Mouse (Mus musculus) heart, embryonic 12.5 days (tissue): ENCODE measurements around the gene Acot4. TPM values are rescaled to one million over a fixed set of nuclear protein-coding genes. Genes with fewer than 3 reads are reported as not detected.
"Not testable (repeated sequence)": the region's sequence is repeated elsewhere in the genome, so short reads cannot be mapped to it uniquely, and the experiment has no call there.

ENCODE experiments used
- ATAC-seq: fragments of 200-750 bp; cut with Nextera tagmentation; 2 replicates; pipeline ENCODE4 v1.8.0; 2017; ENCODE audit warnings: moderate TSS enrichment, moderate library complexity; ENCODE audit not compliant: insufficient number of reproducible peaks, low FRiP score
- H3K27ac ChIP-seq: fragments of 300-500 bp; sonication (generic); 2 replicates; pipeline ENCODE4 v1.5.1; 2016; ENCODE audit warnings: mild to moderate bottlenecking, moderate library complexity; ENCODE audit not compliant: poor library complexity, severe bottlenecking
- H3K27me3 ChIP-seq: fragments of 300-500 bp; sonication (generic); replicated peaks from 2 replicates; pipeline ENCODE4 v1.6.1; 2016; ENCODE audit warnings: mild to moderate bottlenecking, moderate library complexity
- H3K36me3 ChIP-seq: fragments of 300-500 bp; sonication (generic); 2 replicates; pipeline ENCODE4 v1.6.1; 2016; ENCODE audit warnings: mild to moderate bottlenecking, moderate library complexity
- H3K4me1 ChIP-seq: fragments of 300-500 bp; sonication (generic); replicated peaks from 2 replicates; pipeline ENCODE4 v1.6.1; 2016; ENCODE audit warnings: mild to moderate bottlenecking
- H3K4me2 ChIP-seq: fragments of 300-500 bp; sonication (generic); 2 replicates; pipeline ENCODE4 v1.6.1; 2016; ENCODE audit warnings: mild to moderate bottlenecking, moderate library complexity
- H3K4me3 ChIP-seq: fragments of 300-500 bp; sonication (generic); 2 replicates; pipeline ENCODE4 v1.5.1; 2016; ENCODE audit warnings: mild to moderate bottlenecking
- H3K9ac ChIP-seq: fragments of 300-500 bp; sonication (generic); 2 replicates; pipeline ENCODE4 v1.6.1; 2016; ENCODE audit warnings: mild to moderate bottlenecking, moderate library complexity
- H3K9me3 ChIP-seq: fragments of 300-500 bp; sonication (generic); replicated peaks from 2 replicates; pipeline ENCODE4 v1.6.1; 2016; ENCODE audit warnings: mild to moderate bottlenecking, moderate library complexity
- WGBS: fragments of 180-500 bp; shearing (Covaris S2); methylation state at CpG from one replicate; pipeline ENCODE4 v1.1.7; 2016; 5-methylcytosine and 5-hydroxymethylcytosine counted together
- polyA plus RNA-seq: library from polyadenylated mRNA; unstranded; fragments of >200 nt; fragmentation: Nextera tagmentation; extraction: Ambion mirVana; gene quantifications from 2 replicates; pipeline ENCODE4 v1.2.1, GENCODE M21; 2016

Gene Acot4
- polyA plus RNA-seq, 1 experiment from 2014 or later: 0.36 TPM

DNA sequence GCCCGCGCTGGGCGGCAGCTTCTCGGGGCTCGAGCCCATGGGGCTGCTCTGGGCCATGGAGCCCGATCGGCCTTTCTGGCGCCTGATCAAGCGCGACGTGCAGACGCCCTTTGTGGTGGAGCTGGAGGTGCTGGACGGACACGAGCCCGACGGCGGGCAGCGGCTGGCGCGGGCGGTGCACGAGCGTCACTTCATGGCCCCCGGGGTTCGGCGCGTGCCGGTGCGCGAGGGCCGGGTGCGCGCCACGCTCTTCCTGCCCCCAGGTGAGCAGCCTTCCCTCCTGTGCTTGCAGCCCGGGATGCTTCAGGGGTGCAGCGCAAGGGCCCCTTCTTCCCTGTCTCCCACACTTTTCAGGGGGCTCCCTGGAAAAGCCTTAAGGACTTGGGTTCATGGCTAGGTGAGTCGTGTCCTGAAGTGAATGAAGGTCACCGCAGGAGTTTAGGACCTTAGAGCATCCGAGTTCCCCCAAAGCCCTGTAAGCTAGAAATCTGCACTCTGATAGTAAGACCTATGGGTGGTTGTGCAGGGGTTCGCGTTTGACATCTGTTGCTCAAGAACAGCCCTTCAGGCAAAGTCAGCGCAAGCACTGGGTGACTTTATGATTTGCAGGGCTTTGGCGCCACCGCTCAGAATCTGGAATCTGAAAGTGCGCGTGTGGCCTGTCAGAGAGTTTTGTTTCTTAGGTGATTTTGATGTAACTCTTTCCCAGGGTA is 15.7 kb downstream of the Acot4 start:
- peaks cover 25% of the 10 kb centered on the region for H3K27me3 ChIP-seq
- peak overlapping the region; percentile 71 for H3K9ac ChIP-seq
- H3K4me3 ChIP-seq: peak overlapping the region; percentile 44
- H3K4me1 ChIP-seq: peaks cover 8% of the 10 kb centered on the region; the same call in 1 of the 2 replicates
- H3K27ac ChIP-seq: no peak overlapping the region
- no peaks in the 10 kb centered on the region for H3K9me3 ChIP-seq
- no peak for ATAC-seq
- H3K36me3 ChIP-seq: no peaks in the 10 kb centered on the region
- WGBS: 2% methylated on average over 41 of the region's 46 CpGs
- peak overlapping the region; percentile 69 for H3K4me2 ChIP-seq

- H3K4me1 ChIP-seq: no peaks in the 10 kb centered on the region
- no peak overlapping the region for H3K27ac ChIP-seq
- no peak overlapping the region for H3K4me3 ChIP-seq
- 0 out of 2 replicates have a peak, but pooled peaks cover 2% of the 10 kb centered on the region for H3K9me3 ChIP-seq
- peaks cover 12% of the 10 kb centered on the region; the same call in 1 of the 2 replicates for H3K27me3 ChIP-seq
- H3K4me2 ChIP-seq: no peak overlapping the region
- no peak overlapping the region for H3K9ac ChIP-seq
- H3K36me3 ChIP-seq: no peaks in the 10 kb centered on the region
- WGBS: 21% methylated on average over 2 of the region's 2 CpGs
- no peak for ATAC-seq
Measured at GRCm38 (mm10) chr12:84060946-84061345, 22.8 kb downstream of the Acot4 start.

- Histone ChIP-seq H3K4me1 (no peaks in the 10 kb centered on the region), H3K27me3 (peaks cover 22% of the 10 kb centered on the region), H3K9ac (no peak overlapping the region), H3K4me3 (no peak overlapping the region), H3K36me3 (no peaks in the 10 kb centered on the region), H3K27ac (no peak overlapping the region), H3K9me3 (0 out of 2 replicates have a peak, but pooled peaks cover 2% of the 10 kb centered on the region), H3K4me2 (no peak overlapping the region)
- WGBS: 91% methylated on average over 20 of the region's 20 CpGs
- no peak for ATAC-seq
Measured at GRCm38 (mm10) chr12:84062336-84062735, 24.2 kb downstream of the Acot4 start.

GRCm38 (mm10) chr12:84063228-84063627 is 25.0 kb downstream of the Acot4 start:
- ATAC-seq: no peak
- no peak overlapping the region for H3K27ac ChIP-seq
- H3K4me1 ChIP-seq: no peaks in the 10 kb centered on the region
- H3K9me3 ChIP-seq: 0 out of 2 replicates have a peak, but pooled peaks cover 2% of the 10 kb centered on the region
- WGBS: 65% methylated on average over 5 of the region's 5 CpGs
- no peaks in the 10 kb centered on the region for H3K36me3 ChIP-seq
- no peak overlapping the region for H3K4me3 ChIP-seq
- H3K9ac ChIP-seq: no peak overlapping the region
- no peak overlapping the region for H3K4me2 ChIP-seq
- H3K27me3 ChIP-seq: peaks cover 31% of the 10 kb centered on the region

DNA sequence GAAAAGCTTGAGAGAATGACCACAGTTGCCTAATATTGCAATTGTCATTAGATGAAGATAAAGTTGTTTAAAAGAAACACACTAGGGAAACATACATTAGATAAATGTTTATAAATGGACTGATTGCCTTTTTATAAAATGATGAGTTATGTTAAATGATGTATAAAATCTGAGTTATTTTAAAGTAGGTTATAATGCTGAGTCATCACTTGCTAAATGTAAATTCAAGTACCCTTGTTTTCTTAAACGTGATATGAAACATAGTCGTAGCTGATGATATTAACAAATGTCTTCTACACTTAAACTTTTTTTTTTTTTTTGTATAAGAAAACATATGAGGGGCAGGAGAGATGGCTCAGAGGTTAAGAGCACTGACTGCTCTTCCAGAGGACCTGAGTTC is 25.7 kb downstream of the Acot4 start:
- Histone ChIP-seq H3K4me2 (no peak overlapping the region), H3K27me3 (peaks cover 37% of the 10 kb centered on the region), H3K36me3 (no peaks in the 10 kb centered on the region), H3K9ac (no peak overlapping the region), H3K4me3 (no peak overlapping the region), H3K27ac (no peak overlapping the region), H3K9me3 (0 out of 2 replicates have a peak, but pooled peaks cover 2% of the 10 kb centered on the region), H3K4me1 (no peaks in the 10 kb centered on the region)
- ATAC-seq: no peak
- 77% methylated on average over 2 of the region's 2 CpGs for WGBS

DNA sequence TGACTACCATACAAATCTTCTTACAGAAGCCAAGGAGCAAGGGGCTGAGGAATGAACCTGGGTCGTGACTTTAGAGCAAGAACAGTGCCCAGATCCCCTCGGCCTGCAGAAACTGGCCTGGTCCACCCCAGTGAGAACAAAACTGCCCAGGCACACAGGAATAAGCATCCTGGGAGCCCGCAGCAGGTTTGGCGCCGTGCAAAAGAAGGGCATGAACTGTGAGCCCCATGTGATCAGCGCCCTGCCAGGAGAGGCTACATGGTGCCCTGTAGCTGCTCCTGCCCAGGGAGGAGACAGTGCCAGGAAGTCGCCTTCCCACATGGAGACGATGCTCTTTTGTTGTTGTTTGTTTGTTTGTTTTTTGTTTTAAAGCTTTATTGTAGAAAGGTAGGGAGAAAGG is 26.4 kb downstream of the Acot4 start:
- H3K9me3 ChIP-seq: 0 out of 2 replicates have a peak, but pooled peaks cover 2% of the 10 kb centered on the region
- H3K36me3 ChIP-seq: no peaks in the 10 kb centered on the region
- 0 out of 2 replicates have a peak, but pooled peaks cover 5% of the 10 kb centered on the region for H3K4me1 ChIP-seq
- H3K4me2 ChIP-seq: no peak overlapping the region
- no peak overlapping the region for H3K4me3 ChIP-seq
- H3K9ac ChIP-seq: no peak overlapping the region
- WGBS: 70% methylated on average over 8 of the region's 8 CpGs
- ATAC-seq: no peak
- H3K27ac ChIP-seq: no peak overlapping the region
- H3K27me3 ChIP-seq: peaks cover 36% of the 10 kb centered on the region

GRCm38 (mm10) chr12:84067752-84068151 is 29.6 kb downstream of the Acot4 start:
- H3K4me2 ChIP-seq: no peak overlapping the region
- H3K27ac ChIP-seq: no peak overlapping the region
- 72% methylated on average over 4 of the region's 4 CpGs for WGBS
- no peak overlapping the region for H3K9ac ChIP-seq
- no peak overlapping the region for H3K4me3 ChIP-seq
- peaks cover 44% of the 10 kb centered on the region for H3K27me3 ChIP-seq
- H3K4me1 ChIP-seq: 0 out of 2 replicates have a peak, but pooled peaks cover 5% of the 10 kb centered on the region
- no peak for ATAC-seq
- no peaks in the 10 kb centered on the region for H3K36me3 ChIP-seq
- H3K9me3 ChIP-seq: 0 out of 2 replicates have a peak, but pooled peaks cover 2% of the 10 kb centered on the region

GRCm38 (mm10) chr12:84068296-84068695 is 30.1 kb downstream of the Acot4 start:
- no peak overlapping the region for H3K9ac ChIP-seq
- H3K27me3 ChIP-seq: peaks cover 44% of the 10 kb centered on the region
- no peaks in the 10 kb centered on the region for H3K9me3 ChIP-seq
- no peaks in the 10 kb centered on the region for H3K36me3 ChIP-seq
- 0 out of 2 replicates have a peak, but pooled peaks cover 5% of the 10 kb centered on the region for H3K4me1 ChIP-seq
- H3K4me3 ChIP-seq: no peak overlapping the region
- H3K27ac ChIP-seq: no peak overlapping the region
- no peak overlapping the region for H3K4me2 ChIP-seq
- ATAC-seq: no peak
- WGBS: 59% methylated on average over 8 of the region's 8 CpGs

GRCm38 (mm10) chr12:84068986-84069385 is 30.8 kb downstream of the Acot4 start, which contains the start of gene Acot5:
TSS of gene Acot5 (plus strand) at chr12:84069325.
- peak within 1 kb of the TSS; percentile 52 for H3K4me3 ChIP-seq
- WGBS: 47% methylated on average over 9 of the region's 9 CpGs
- H3K36me3 ChIP-seq: no peaks in the 10 kb centered on the region
- peak within 1 kb of the TSS; percentile 60; the same call in 1 of the 2 replicates for H3K9ac ChIP-seq
- peak within 1 kb of the TSS; percentile 85 for H3K4me2 ChIP-seq
- H3K9me3 ChIP-seq: no peaks in the 10 kb centered on the region
- H3K4me1 ChIP-seq: 0 out of 2 replicates have a peak, but pooled peaks cover 5% of the 10 kb centered on the region
- H3K27ac ChIP-seq: no peak within 1 kb of the TSS
- peaks cover 44% of the 10 kb centered on the region for H3K27me3 ChIP-seq
- no peak for ATAC-seq

DNA sequence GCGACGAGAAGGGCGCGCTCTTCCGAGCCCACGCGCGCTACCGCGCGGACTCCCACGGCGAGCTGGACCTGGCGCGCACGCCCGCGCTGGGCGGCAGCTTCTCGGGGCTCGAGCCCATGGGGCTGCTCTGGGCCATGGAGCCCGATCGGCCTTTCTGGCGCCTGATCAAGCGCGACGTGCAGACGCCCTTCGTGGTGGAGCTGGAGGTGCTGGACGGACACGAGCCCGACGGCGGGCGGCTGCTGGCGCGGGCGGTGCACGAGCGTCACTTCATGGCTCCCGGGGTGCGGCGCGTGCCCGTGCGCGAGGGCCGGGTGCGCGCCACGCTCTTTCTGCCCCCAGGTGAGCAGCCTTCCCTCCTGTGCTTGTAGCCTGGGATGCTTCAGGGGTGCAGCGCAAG is 31.4 kb downstream of the Acot4 start:
- H3K4me2 ChIP-seq: peak overlapping the region; percentile 85
- not testable (repeated sequence) for H3K9me3 ChIP-seq, H3K4me1 ChIP-seq, ATAC-seq, H3K27ac ChIP-seq, H3K36me3 ChIP-seq
- peak overlapping the region; percentile 52 for H3K4me3 ChIP-seq
- H3K27me3 ChIP-seq: peaks cover 44% of the 10 kb centered on the region
- H3K9ac ChIP-seq: peak overlapping the region; percentile 60; the same call in 1 of the 2 replicates
- WGBS: 1% methylated on average over 52 of the region's 52 CpGs

DNA sequence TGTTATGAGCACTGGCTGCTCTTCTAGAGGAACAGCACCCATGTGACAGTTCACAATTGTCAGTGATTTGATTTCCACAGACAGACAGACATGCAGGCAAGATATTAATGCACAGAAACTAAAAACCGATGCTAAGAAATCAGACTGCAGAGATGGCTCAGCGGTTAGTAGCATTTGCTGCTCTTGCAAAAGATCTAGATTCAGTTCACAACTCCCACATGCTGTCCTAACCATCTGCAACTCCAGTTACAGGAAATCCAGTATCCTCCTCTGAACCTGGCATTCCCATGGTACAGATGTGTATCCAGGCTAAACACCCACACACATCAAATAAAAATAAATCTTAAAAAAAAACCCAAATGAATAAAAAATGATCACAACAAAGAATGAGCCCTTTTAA is 33.5 kb downstream of the Acot4 start:
- Histone ChIP-seq H3K4me1 (0 out of 2 replicates have a peak, but pooled peaks cover 5% of the 10 kb centered on the region), H3K27me3 (peaks cover 41% of the 10 kb centered on the region), H3K9me3 (no peaks in the 10 kb centered on the region), H3K4me2 (no peak overlapping the region), H3K27ac (no peak overlapping the region), H3K9ac (no peak overlapping the region), H3K36me3 (no peaks in the 10 kb centered on the region), H3K4me3 (no peak overlapping the region)
- no peak for ATAC-seq
- 89% methylated on average over 2 of the region's 2 CpGs for WGBS
